Mouse (Mus musculus): ENCODE measurements around the gene Npcd. TPM values are rescaled to one million over a fixed set of nuclear protein-coding genes. Genes with fewer than 3 reads are reported as not detected.

The Npcd gene
- polyA plus RNA-seq, 1 experiment = not detected

GRCm38 (mm10) chr15:79741173-79741858, 92.7 kb downstream of the Npcd start:
- no peaks in the 10 kb centered on the region; the same call in 1 of the 2 replicates for H3K36me3 ChIP-seq (ENCODE audit: control insufficient read depth, insufficient read depth, low read length)
- H3K27me3 ChIP-seq (ENCODE audit: control insufficient read depth, insufficient read depth, low read length) = no peaks in the 10 kb centered on the region
- H3K4me3 ChIP-seq (ENCODE audit: control insufficient read depth, low read depth, low read length) = peak overlapping the region; percentile 83
- H3K4me1 ChIP-seq (ENCODE audit: control insufficient read depth, insufficient read depth, low read length) = peaks cover 20% of the 10 kb centered on the region
- H3K27ac ChIP-seq (ENCODE audit: control insufficient read depth, insufficient read depth, low read depth, low read length) = peak overlapping the region; percentile 71
- TF ChIP-seq CTCF (IDR thresholded peaks at IDR 0.05; ENCODE audit: control insufficient read depth, insufficient read depth, insufficient replicate concordance, low read depth, low read length) (no peak), POLR2A (IDR thresholded peaks at IDR 0.05; ENCODE audit: control insufficient read depth, low read depth, low read length) (no peak)

GRCm38 (mm10) chr15:79740739-79741138, 93.3 kb downstream of the Npcd start:
- H3K36me3 ChIP-seq (ENCODE audit: control insufficient read depth, insufficient read depth, low read length) = no peaks in the 10 kb centered on the region; the same call in 1 of the 2 replicates
- peaks cover 20% of the 10 kb centered on the region for H3K4me1 ChIP-seq (ENCODE audit: control insufficient read depth, insufficient read depth, low read length)
- TF ChIP-seq POLR2A (IDR thresholded peaks at IDR 0.05; ENCODE audit: control insufficient read depth, low read depth, low read length) (no peak), CTCF (IDR thresholded peaks at IDR 0.05; ENCODE audit: control insufficient read depth, insufficient read depth, insufficient replicate concordance, low read depth, low read length) (no peak)
- no peak overlapping the region for H3K4me3 ChIP-seq (ENCODE audit: control insufficient read depth, low read depth, low read length)
- no peaks in the 10 kb centered on the region for H3K27me3 ChIP-seq (ENCODE audit: control insufficient read depth, insufficient read depth, low read length)
- H3K27ac ChIP-seq (ENCODE audit: control insufficient read depth, insufficient read depth, low read depth, low read length) = no peak overlapping the region

Other genes with a start within 250 kb of the Npcd start
- 7.0 and 8.6 TPM in 2 replicates for gene Dmc1, start 229.1 kb downstream of the Npcd start, polyA plus RNA-seq (2012; rRNA removed)
- gene Fam227a, start 175.3 kb downstream of the Npcd start, polyA plus RNA-seq (2012; rRNA removed) = 20.0 and 20.4 TPM in 2 replicates
- gene Cby1, start 175.0 kb downstream of the Npcd start, polyA plus RNA-seq (2012; rRNA removed) = 57.1 and 58.1 TPM in 2 replicates
- gene Tomm22, start 163.4 kb downstream of the Npcd start, polyA plus RNA-seq (2012; rRNA removed) = 301 and 361 TPM in 2 replicates
- 22.6 and 24.9 TPM in 2 replicates for gene Josd1, start 146.3 kb downstream of the Npcd start, polyA plus RNA-seq (2012; rRNA removed)
- gene Gtpbp1, start 143.4 kb downstream of the Npcd start, polyA plus RNA-seq (2012; rRNA removed) = 38.8 and 42.7 TPM in 2 replicates
- gene Sun2, start 91.7 kb downstream of the Npcd start, polyA plus RNA-seq (2012; rRNA removed) = 16.7 and 19.5 TPM in 2 replicates
- 187 and 198 TPM in 2 replicates for gene Dnal4, start 56.4 kb downstream of the Npcd start, polyA plus RNA-seq (2012; rRNA removed)
- 36.6 and 46.5 TPM in 2 replicates for gene Nptxr, start 29.5 kb downstream of the Npcd start, polyA plus RNA-seq (2012; rRNA removed)
- 4.6 and 6.6 TPM in 2 replicates for gene Cbx6, start 451 bp upstream of the Npcd start, polyA plus RNA-seq (2012; rRNA removed)
- 10.8 and 11.1 TPM in 2 replicates for gene Apobec3, start 57.4 kb upstream of the Npcd start, polyA plus RNA-seq (2012; rRNA removed)
- gene Cbx7, start 136.9 kb upstream of the Npcd start, polyA plus RNA-seq (2012; rRNA removed) = 44.0 and 47.8 TPM in 2 replicates
- 1.6 and 1.9 TPM in 2 replicates for gene Pdgfb, start 180.7 kb upstream of the Npcd start, polyA plus RNA-seq (2012; rRNA removed)